Mouse (Mus musculus) liver, postnatal 0 days (tissue): ENCODE results near the gene Nphp1. TPM values are rescaled to one million over a fixed set of nuclear protein-coding genes. Genes with fewer than 3 reads are reported as not detected.
A peak's percentile ranks its signal among the peaks of the same experiment; 100 is the strongest.

ENCODE experiments used
- ATAC-seq: fragments of 200-750 bp; cut with Nextera tagmentation; 2 replicates; pipeline ENCODE4 v1.8.0; 2017; ENCODE audit warnings: mild to moderate bottlenecking, moderate library complexity
- DNase-seq: peaks from one replicate; pipeline ENCODE4 v3.0.0-alpha.2; 2016
- H3K27ac ChIP-seq: fragments of 300-500 bp; sonication (generic); 2 replicates; pipeline ENCODE4 v1.5.1; 2014; ENCODE audit warnings: antibody characterized with exemption, moderate library complexity, mild to moderate bottlenecking, low read depth
- H3K27me3 ChIP-seq: fragments of 300-500 bp; sonication (generic); 2 replicates; pipeline ENCODE4 v1.6.1; 2014; ENCODE audit warnings: low read length, control low read depth, mixed read lengths; ENCODE audit not compliant: insufficient read depth
- H3K36me3 ChIP-seq: fragments of 300-500 bp; sonication (generic); replicated peaks from 2 replicates; pipeline ENCODE4 v1.6.1; 2014; ENCODE audit warnings: mild to moderate bottlenecking, control low read depth, low read length, moderate library complexity, mixed read lengths; ENCODE audit not compliant: insufficient read depth
- H3K4me1 ChIP-seq: fragments of 300-500 bp; sonication (generic); 2 replicates; pipeline ENCODE4 v1.6.1; 2014; ENCODE audit warnings: antibody characterized with exemption, mild to moderate bottlenecking, control low read depth; ENCODE audit not compliant: insufficient read depth
- H3K4me2 ChIP-seq: fragments of 300-500 bp; sonication (generic); 2 replicates; pipeline ENCODE4 v1.6.1; 2014; ENCODE audit warnings: low read depth, mild to moderate bottlenecking, low read length, moderate library complexity, mixed read lengths
- H3K4me3 ChIP-seq: fragments of 300-500 bp; sonication (generic); 2 replicates; pipeline ENCODE4 v1.5.1; 2014; ENCODE audit warnings: low read depth, low read length
- H3K9ac ChIP-seq: fragments of 300-500 bp; sonication (generic); replicated peaks from 2 replicates; pipeline ENCODE4 v1.6.1; 2014; ENCODE audit warnings: mild to moderate bottlenecking, moderate library complexity
- H3K9me3 ChIP-seq: fragments of 300-500 bp; sonication (generic); 2 replicates; pipeline ENCODE4 v1.6.1; 2016; ENCODE audit warnings: mild to moderate bottlenecking, control low read depth, low read length, mixed read lengths
- CTCF ChIP-seq: sonication (generic); IDR thresholded peaks from 2 replicates; pipeline ENCODE4 v1.5.1; 2016; ENCODE audit warnings: antibody characterized with exemption, low read depth
- EP300 ChIP-seq: IDR thresholded peaks from 2 replicates; pipeline ENCODE4 v1.6.1; 2016; ENCODE audit warnings: antibody characterized with exemption, low read depth, mild to moderate bottlenecking
- WGBS: fragments of 180-500 bp; shearing (Covaris S2); extraction: QIAGEN DNeasy Blood & Tissue Kit; methylation state at CpG from one replicate; pipeline ENCODE4 v1.1.7; 2014; ENCODE audit not compliant: insufficient replicate concordance; 5-methylcytosine and 5-hydroxymethylcytosine counted together
- polyA plus RNA-seq: library from polyadenylated mRNA; unstranded; fragments of >200 nt; fragmentation: Nextera tagmentation; extraction: Ambion mirVana; gene quantifications from 2 replicates; pipeline ENCODE4 v1.2.1, GENCODE M21; 2015

Gene Nphp1
- polyA plus RNA-seq, 1 experiment from 2014 or later: 4.4 TPM

DNA sequence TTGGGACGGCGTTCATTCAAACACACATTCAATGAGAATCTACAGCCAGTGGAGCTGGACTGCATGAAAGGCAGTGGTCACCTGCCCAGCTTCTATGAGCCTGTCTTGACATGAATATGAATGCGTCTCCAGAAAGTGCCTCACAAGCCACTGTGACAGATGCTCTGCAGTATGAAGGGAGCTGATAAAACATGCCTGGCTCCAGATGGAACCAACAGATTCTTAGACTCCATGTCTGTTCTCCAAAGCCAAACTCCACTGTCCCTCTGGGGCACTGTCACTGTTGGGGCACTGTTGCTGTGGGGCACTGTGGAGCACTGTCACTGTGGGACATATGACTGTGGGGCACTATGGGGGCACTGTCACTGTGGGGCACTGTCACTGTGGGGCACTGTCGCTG is 34.6 kb downstream of the Nphp1 start:
- no peaks in the 10 kb centered on the region for H3K36me3 ChIP-seq
- H3K4me2 ChIP-seq: no peak overlapping the region
- H3K4me1 ChIP-seq: no peaks in the 10 kb centered on the region
- no peaks in the 10 kb centered on the region for H3K9me3 ChIP-seq
- ATAC-seq (no peak), DNase-seq (no peak)
- no peak overlapping the region for H3K9ac ChIP-seq
- TF ChIP-seq EP300 (no peak), CTCF (no peak)
- no peak overlapping the region for H3K4me3 ChIP-seq
- WGBS: 78% methylated on average over 4 of the region's 4 CpGs
- H3K27me3 ChIP-seq: no peaks in the 10 kb centered on the region
- no peak overlapping the region for H3K27ac ChIP-seq

- no peaks in the 10 kb centered on the region for H3K27me3 ChIP-seq
- ATAC-seq (no peak), DNase-seq (no peak)
- no peaks in the 10 kb centered on the region for H3K36me3 ChIP-seq
- TF ChIP-seq CTCF (no peak), EP300 (no peak)
- H3K9ac ChIP-seq: no peak overlapping the region
- H3K27ac ChIP-seq: no peak overlapping the region
- no peaks in the 10 kb centered on the region for H3K4me1 ChIP-seq
- no peak overlapping the region for H3K4me2 ChIP-seq
- no peak overlapping the region for H3K4me3 ChIP-seq
- WGBS: 73% methylated on average over 11 of the region's 11 CpGs
- H3K9me3 ChIP-seq: no peaks in the 10 kb centered on the region
Observed at GRCm38 (mm10) chr2:127751849-127752610, 36.7 kb downstream of the Nphp1 start.

DNA sequence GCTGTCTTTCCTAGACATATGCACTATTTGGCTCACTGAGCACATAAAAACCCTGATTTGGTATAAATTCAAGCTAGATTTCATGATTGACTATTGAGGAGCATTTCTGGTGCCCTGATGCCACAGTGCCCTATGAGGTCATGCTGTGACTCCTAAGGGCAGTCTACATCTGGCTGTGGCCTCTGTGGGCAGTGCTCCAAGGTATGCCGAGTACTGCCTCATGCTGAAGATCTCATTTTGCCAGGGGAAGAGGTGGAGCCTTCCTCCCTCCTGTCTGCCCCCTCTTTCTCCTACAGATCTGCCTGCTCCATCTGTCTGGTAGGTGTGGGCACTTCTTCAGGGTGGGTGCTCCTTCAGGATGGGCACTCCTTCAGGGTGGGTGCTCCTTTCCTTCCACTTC is 39.3 kb downstream of the Nphp1 start:
- DNase-seq: no peak
- no peak overlapping the region for H3K9ac ChIP-seq
- no peak overlapping the region for H3K27ac ChIP-seq
- TF ChIP-seq EP300 (no peak), CTCF (no peak)
- no peaks in the 10 kb centered on the region for H3K9me3 ChIP-seq
- no peaks in the 10 kb centered on the region for H3K36me3 ChIP-seq
- H3K4me1 ChIP-seq: no peaks in the 10 kb centered on the region
- ATAC-seq: no peak
- H3K27me3 ChIP-seq: no peaks in the 10 kb centered on the region
- no peak overlapping the region for H3K4me3 ChIP-seq
- H3K4me2 ChIP-seq: no peak overlapping the region
- 47% methylated on average over 1 of the region's 1 CpGs for WGBS

DNA sequence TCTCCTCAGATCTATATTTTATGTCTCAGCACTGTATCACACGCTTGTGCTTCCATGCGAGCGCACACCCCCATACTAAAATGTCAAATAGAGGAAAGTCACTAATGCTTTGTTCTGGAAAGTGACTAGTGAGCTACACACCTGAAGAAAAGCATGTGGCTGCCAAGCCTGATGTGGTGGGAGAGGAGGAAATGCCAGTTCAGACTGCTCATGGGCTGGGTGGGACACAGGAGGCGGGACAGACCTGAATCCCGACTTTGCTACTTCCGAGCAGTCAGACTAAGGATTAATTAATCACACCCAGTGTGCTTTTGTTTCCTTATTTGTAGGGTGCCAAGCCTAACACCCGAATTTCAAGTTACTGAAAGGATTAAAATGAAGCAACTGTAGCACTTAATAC is 40.4 kb downstream of the Nphp1 start:
- Histone ChIP-seq H3K36me3 (no peaks in the 10 kb centered on the region), H3K9me3 (no peaks in the 10 kb centered on the region), H3K27ac (no peak overlapping the region), H3K4me2 (no peak overlapping the region), H3K4me1 (no peaks in the 10 kb centered on the region), H3K27me3 (no peaks in the 10 kb centered on the region), H3K9ac (no peak overlapping the region), H3K4me3 (no peak overlapping the region)
- no peak for DNase-seq
- WGBS: 72% methylated on average over 7 of the region's 7 CpGs
- ATAC-seq: no peak
- no peak for TF ChIP-seq EP300
- no peak for TF ChIP-seq CTCF

- Histone ChIP-seq H3K27ac (no peak overlapping the region), H3K4me1 (peaks cover 8% of the 10 kb centered on the region; the same call in 1 of the 2 replicates), H3K9me3 (no peaks in the 10 kb centered on the region), H3K27me3 (no peaks in the 10 kb centered on the region), H3K4me3 (no peak overlapping the region), H3K9ac (no peak overlapping the region), H3K4me2 (no peak overlapping the region), H3K36me3 (no peaks in the 10 kb centered on the region)
- DNase-seq: no peak
- no peak for ATAC-seq
- 82% methylated on average over 3 of the region's 3 CpGs for WGBS
- TF ChIP-seq EP300 (no peak), CTCF (no peak)
Observed at GRCm38 (mm10) chr2:127742637-127743036, 46.1 kb downstream of the Nphp1 start.

- TF ChIP-seq CTCF (no peak), EP300 (no peak)
- Histone ChIP-seq H3K27me3 (no peaks in the 10 kb centered on the region), H3K9ac (no peak overlapping the region), H3K4me1 (peaks cover 10% of the 10 kb centered on the region; the same call in 1 of the 2 replicates), H3K4me2 (no peak overlapping the region), H3K36me3 (no peaks in the 10 kb centered on the region), H3K4me3 (no peak overlapping the region), H3K27ac (no peak overlapping the region), H3K9me3 (no peaks in the 10 kb centered on the region)
- WGBS: 70% methylated on average over 9 of the region's 9 CpGs
- ATAC-seq (peak; percentile 89), DNase-seq (peak; percentile 34)
Observed at GRCm38 (mm10) chr2:127740756-127741519, 47.8 kb downstream of the Nphp1 start.
